Mouse (Mus musculus) natural killer cell, adult 2 months (primary cell): ENCODE data around the gene Ttc13.

ENCODE experiments used
- DNase-seq, 2 experiments: peaks; one replicate each; pipeline ENCODE4 v3.0.0; 2022; ENCODE audit warnings: low spot score in 2 of 2

Gene Ttc13

GRCm38 (mm10) chr8:124721862-124722515 lies at the start of gene Ttc13, which contains the start of gene Arv1:
Gene Ttc13 (minus strand): TSS chr8:124721983.
Gene Arv1 (plus strand): TSS chr8:124722139.
- peak; percentile 95 to 96 for DNase-seq

GRCm38 (mm10) chr8:124763061-124763460 lies 41.3 kb upstream of the Ttc13 start:
- no peak for DNase-seq

GRCm38 (mm10) chr8:124758544-124758943 lies 36.8 kb upstream of the Ttc13 start:
- peak in 1 of 2 experiments; percentile 20 for DNase-seq

- DNase-seq: peak in 1 of 2 experiments; percentile 11
These were observed 34.8 kb upstream of the Ttc13 start for GRCm38 (mm10) chr8:124756601-124757000.

- no peak for DNase-seq
These were observed 34.4 kb upstream of the Ttc13 start for GRCm38 (mm10) chr8:124756153-124756552.

GRCm38 (mm10) chr8:124755481-124755880 lies 33.7 kb upstream of the Ttc13 start:
- DNase-seq: no peak

- DNase-seq: no peak
These were observed 33.0 kb upstream of the Ttc13 start for GRCm38 (mm10) chr8:124754792-124755190.

GRCm38 (mm10) chr8:124754101-124754791 lies 32.5 kb upstream of the Ttc13 start:
- DNase-seq: no peak

- no peak for DNase-seq
These were observed 30.6 kb upstream of the Ttc13 start for GRCm38 (mm10) chr8:124752325-124752862.

GRCm38 (mm10) chr8:124751709-124752173 lies 30.0 kb upstream of the Ttc13 start, which contains the start of gene Fam89a:
Gene Fam89a (minus strand): TSS chr8:124751832.
- peak; percentile 6 to 26 for DNase-seq

GRCm38 (mm10) chr8:124751191-124751590 lies 29.4 kb upstream of the Ttc13 start:
- DNase-seq: no peak

GRCm38 (mm10) chr8:124746661-124747060 lies 24.9 kb upstream of the Ttc13 start:
- DNase-seq: no peak

GRCm38 (mm10) chr8:124739268-124739667 lies 17.5 kb upstream of the Ttc13 start:
- DNase-seq: peak in 1 of 2 experiments; percentile 19

GRCm38 (mm10) chr8:124735371-124735911 lies 13.7 kb upstream of the Ttc13 start:
- DNase-seq: no peak

GRCm38 (mm10) chr8:124732828-124733227 lies 11.0 kb upstream of the Ttc13 start:
- DNase-seq: no peak

- DNase-seq: no peak
These were observed 2.5 kb upstream of the Ttc13 start for GRCm38 (mm10) chr8:124724301-124724700.

- no peak for DNase-seq
These were observed 583 bp downstream of the Ttc13 start for GRCm38 (mm10) chr8:124720938-124721861.

GRCm38 (mm10) chr8:124720133-124720532 lies 1.6 kb downstream of the Ttc13 start:
- DNase-seq: no peak

- DNase-seq: no peak
These were observed 6.0 kb downstream of the Ttc13 start for GRCm38 (mm10) chr8:124715736-124716135.

GRCm38 (mm10) chr8:124713207-124713606 lies 8.6 kb downstream of the Ttc13 start:
- DNase-seq: no peak

GRCm38 (mm10) chr8:124705823-124706222 lies 16.0 kb downstream of the Ttc13 start:
- DNase-seq: no peak
